Mouse (Mus musculus): ENCODE measurements at regions not wholly inside any gene's neighbourhood (a gene's known extent, or its start where the extent isn't known, plus 50 kb on each side); places are given as distances from the start of the nearest gene placed in this dataset.

DNA sequence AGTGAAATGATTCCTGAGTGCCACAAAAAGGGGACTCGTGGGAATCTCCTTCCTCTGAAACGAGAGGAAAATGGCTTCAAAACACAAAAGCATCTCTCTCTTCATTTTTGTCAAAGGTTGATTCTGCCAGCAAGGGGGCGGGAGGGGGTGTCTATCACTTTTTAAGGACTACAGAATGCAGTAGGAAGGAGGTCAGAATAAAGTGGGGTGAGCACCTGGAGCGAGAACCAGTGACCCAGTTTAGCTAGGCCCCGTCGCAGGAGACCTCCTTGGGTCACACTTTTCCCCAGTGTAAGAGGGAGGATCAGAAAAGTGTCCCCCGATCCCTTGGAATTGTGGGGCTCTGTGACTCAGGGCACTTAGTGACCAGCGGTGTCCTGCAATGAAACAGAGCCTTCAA, 133.1 kb downstream of the Tgfb2 start:
- Histone ChIP-seq H3K27ac (ENCODE audit: insufficient read depth, low read depth, low read length) (no peak overlapping the region), H3K4me1 (ENCODE audit: control insufficient read depth, insufficient read depth, low read length) (no peaks in the 10 kb centered on the region), H3K4me3 (ENCODE audit: insufficient read depth, low read length) (no peak overlapping the region)
- TF ChIP-seq CTCF (IDR thresholded peaks at IDR 0.05; ENCODE audit: low read depth, low read length): no peak
- no peak for TF ChIP-seq POLR2A (IDR thresholded peaks at IDR 0.05; ENCODE audit: borderline replicate concordance, low read depth, low read length)

- Histone ChIP-seq H3K4me1 (ENCODE audit: control insufficient read depth, insufficient read depth, low read length) (no peaks in the 10 kb centered on the region), H3K4me3 (ENCODE audit: insufficient read depth, low read length) (no peak overlapping the region), H3K27ac (ENCODE audit: insufficient read depth, low read depth, low read length) (no peak overlapping the region)
- TF ChIP-seq POLR2A (IDR thresholded peaks at IDR 0.05; ENCODE audit: borderline replicate concordance, low read depth, low read length) (no peak), CTCF (IDR thresholded peaks at IDR 0.05; ENCODE audit: low read depth, low read length) (no peak)
These were observed 133.7 kb downstream of the Tgfb2 start for GRCm38 (mm10) chr1:186572092-186572491.

GRCm38 (mm10) chr1:186568496-186568895, 137.3 kb downstream of the Tgfb2 start:
- no peak overlapping the region for H3K4me3 ChIP-seq (ENCODE audit: insufficient read depth, low read length)
- no peaks in the 10 kb centered on the region for H3K4me1 ChIP-seq (ENCODE audit: control insufficient read depth, insufficient read depth, low read length)
- H3K27ac ChIP-seq (ENCODE audit: insufficient read depth, low read depth, low read length): no peak overlapping the region
- TF ChIP-seq POLR2A (IDR thresholded peaks at IDR 0.05; ENCODE audit: borderline replicate concordance, low read depth, low read length) (no peak), CTCF (IDR thresholded peaks at IDR 0.05; ENCODE audit: low read depth, low read length) (no peak)

GRCm38 (mm10) chr1:186568076-186568475, 137.7 kb downstream of the Tgfb2 start:
- TF ChIP-seq POLR2A (IDR thresholded peaks at IDR 0.05; ENCODE audit: borderline replicate concordance, low read depth, low read length): no peak
- no peak for TF ChIP-seq CTCF (IDR thresholded peaks at IDR 0.05; ENCODE audit: low read depth, low read length)
- H3K4me1 ChIP-seq (ENCODE audit: control insufficient read depth, insufficient read depth, low read length): no peaks in the 10 kb centered on the region
- H3K4me3 ChIP-seq (ENCODE audit: insufficient read depth, low read length): no peak overlapping the region
- no peak overlapping the region for H3K27ac ChIP-seq (ENCODE audit: insufficient read depth, low read depth, low read length)

- no peaks in the 10 kb centered on the region for H3K4me1 ChIP-seq (ENCODE audit: control insufficient read depth, insufficient read depth, low read length)
- TF ChIP-seq POLR2A (IDR thresholded peaks at IDR 0.05; ENCODE audit: borderline replicate concordance, low read depth, low read length) (no peak), CTCF (IDR thresholded peaks at IDR 0.05; ENCODE audit: low read depth, low read length) (no peak)
- no peak overlapping the region for H3K4me3 ChIP-seq (ENCODE audit: insufficient read depth, low read length)
- H3K27ac ChIP-seq (ENCODE audit: insufficient read depth, low read depth, low read length): no peak overlapping the region
These were observed 138.5 kb downstream of the Tgfb2 start for GRCm38 (mm10) chr1:186567136-186567826.

DNA sequence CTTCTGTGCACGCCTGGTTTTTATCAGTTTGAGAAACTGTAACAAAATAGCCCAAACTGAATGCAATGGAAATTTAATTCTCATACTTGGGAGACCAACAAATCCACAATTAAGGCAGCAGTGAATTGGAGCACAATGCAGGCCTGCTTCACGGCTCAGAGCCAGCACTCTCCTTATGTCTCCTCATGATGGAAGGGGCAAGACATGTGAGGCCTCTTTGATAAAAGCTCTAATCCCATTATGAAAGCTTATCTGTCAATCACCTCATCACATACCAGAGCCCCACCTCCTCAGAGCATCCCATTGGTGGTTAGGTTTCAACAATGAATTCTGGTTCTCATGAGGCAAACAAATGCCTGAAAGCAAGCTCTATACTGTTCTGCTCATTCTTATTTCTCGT, 143.8 kb downstream of the Tgfb2 start:
- no peak for TF ChIP-seq POLR2A (IDR thresholded peaks at IDR 0.05; ENCODE audit: borderline replicate concordance, low read depth, low read length)
- no peak for TF ChIP-seq CTCF (IDR thresholded peaks at IDR 0.05; ENCODE audit: low read depth, low read length)
- no peaks in the 10 kb centered on the region for H3K4me1 ChIP-seq (ENCODE audit: control insufficient read depth, insufficient read depth, low read length)
- H3K4me3 ChIP-seq (ENCODE audit: insufficient read depth, low read length): no peak overlapping the region
- H3K27ac ChIP-seq (ENCODE audit: insufficient read depth, low read depth, low read length): no peak overlapping the region

DNA sequence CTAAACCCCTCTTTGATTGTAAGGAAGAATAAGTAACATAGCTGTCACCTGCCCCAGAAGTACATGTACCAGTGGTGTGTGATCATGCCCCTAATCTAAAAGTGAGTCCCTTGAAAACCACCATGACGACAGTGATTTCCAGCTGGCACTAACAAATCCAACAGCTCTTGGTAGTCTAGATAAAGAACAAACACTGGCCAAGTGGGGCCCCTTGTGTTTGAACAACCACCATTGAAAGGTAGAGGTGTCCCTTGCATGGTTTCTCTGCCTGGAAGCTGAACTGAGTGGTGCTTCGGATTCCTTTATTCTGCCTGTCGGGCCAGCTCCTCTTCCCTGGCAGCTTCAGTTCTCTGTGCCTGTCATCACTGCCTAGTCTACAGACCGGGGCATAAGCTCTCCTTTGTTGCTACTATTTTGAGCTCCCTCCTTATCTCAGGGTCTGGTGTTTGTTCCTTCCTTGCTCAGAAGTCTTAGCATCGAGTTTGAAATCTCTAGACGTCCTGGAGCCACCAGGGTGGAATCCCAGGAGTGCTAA, 150.3 kb downstream of the Tgfb2 start:
- Histone ChIP-seq H3K27ac (ENCODE audit: insufficient read depth, low read depth, low read length) (no peak overlapping the region), H3K4me3 (ENCODE audit: insufficient read depth, low read length) (no peak overlapping the region), H3K4me1 (ENCODE audit: control insufficient read depth, insufficient read depth, low read length) (no peaks in the 10 kb centered on the region)
- TF ChIP-seq CTCF (IDR thresholded peaks at IDR 0.05; ENCODE audit: low read depth, low read length): no peak
- no peak for TF ChIP-seq POLR2A (IDR thresholded peaks at IDR 0.05; ENCODE audit: borderline replicate concordance, low read depth, low read length)

- no peak overlapping the region for H3K27ac ChIP-seq (ENCODE audit: insufficient read depth, low read depth, low read length)
- no peak overlapping the region for H3K4me3 ChIP-seq (ENCODE audit: insufficient read depth, low read length)
- H3K4me1 ChIP-seq (ENCODE audit: control insufficient read depth, insufficient read depth, low read length): no peaks in the 10 kb centered on the region
- no peak for TF ChIP-seq CTCF (IDR thresholded peaks at IDR 0.05; ENCODE audit: low read depth, low read length)
- TF ChIP-seq POLR2A (IDR thresholded peaks at IDR 0.05; ENCODE audit: borderline replicate concordance, low read depth, low read length): no peak
These were observed 151.2 kb downstream of the Tgfb2 start for GRCm38 (mm10) chr1:186554520-186555010.

- H3K4me3 ChIP-seq (ENCODE audit: insufficient read depth, low read length): no peak overlapping the region
- H3K27ac ChIP-seq (ENCODE audit: insufficient read depth, low read depth, low read length): no peak overlapping the region
- no peak for TF ChIP-seq CTCF (IDR thresholded peaks at IDR 0.05; ENCODE audit: low read depth, low read length)
- no peak for TF ChIP-seq POLR2A (IDR thresholded peaks at IDR 0.05; ENCODE audit: borderline replicate concordance, low read depth, low read length)
- H3K4me1 ChIP-seq (ENCODE audit: control insufficient read depth, insufficient read depth, low read length): no peaks in the 10 kb centered on the region
These were observed 153.1 kb downstream of the Tgfb2 start for GRCm38 (mm10) chr1:186552689-186553088.

- no peak for TF ChIP-seq POLR2A (IDR thresholded peaks at IDR 0.05; ENCODE audit: borderline replicate concordance, low read depth, low read length)
- TF ChIP-seq CTCF (IDR thresholded peaks at IDR 0.05; ENCODE audit: low read depth, low read length): no peak
- Histone ChIP-seq H3K4me3 (ENCODE audit: insufficient read depth, low read length) (no peak overlapping the region), H3K27ac (ENCODE audit: insufficient read depth, low read depth, low read length) (no peak overlapping the region), H3K4me1 (ENCODE audit: control insufficient read depth, insufficient read depth, low read length) (no peaks in the 10 kb centered on the region)
These were observed 155.4 kb downstream of the Tgfb2 start for GRCm38 (mm10) chr1:186550265-186550885.
